Mouse (Mus musculus): ENCODE measurements around the gene Pml.

DNA sequence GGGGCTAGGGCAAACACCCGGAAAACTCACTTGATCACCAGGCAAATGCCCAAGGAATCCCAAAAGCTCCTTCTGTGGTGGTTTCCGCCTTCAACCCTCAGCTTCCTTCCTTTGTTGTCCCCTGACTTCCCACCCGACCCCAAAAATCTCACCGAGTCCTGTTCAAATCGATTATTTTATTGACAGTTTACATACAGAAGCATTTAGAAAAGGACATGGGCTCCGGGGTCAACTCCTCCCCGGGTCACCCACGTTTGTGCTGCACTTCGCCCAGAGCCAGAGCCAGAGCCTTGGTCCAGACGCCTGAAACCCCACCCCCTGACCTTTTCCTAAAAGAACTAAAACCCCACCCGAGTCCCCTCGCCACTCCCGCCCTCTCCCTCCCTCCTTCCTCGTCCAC is 53.4 kb downstream of the Pml start:
- TF ChIP-seq POLR2A (IDR thresholded peaks at IDR 0.05; ENCODE audit: borderline replicate concordance, low read depth, low read length): no peak
- no peak for TF ChIP-seq CTCF (IDR thresholded peaks at IDR 0.05; ENCODE audit: low read depth, low read length)

All from bone marrow macrophage, adult 2 months (primary cell).